11 mouse cellular contexts compared by ENCODE assay signal in the genomic region with DNA sequence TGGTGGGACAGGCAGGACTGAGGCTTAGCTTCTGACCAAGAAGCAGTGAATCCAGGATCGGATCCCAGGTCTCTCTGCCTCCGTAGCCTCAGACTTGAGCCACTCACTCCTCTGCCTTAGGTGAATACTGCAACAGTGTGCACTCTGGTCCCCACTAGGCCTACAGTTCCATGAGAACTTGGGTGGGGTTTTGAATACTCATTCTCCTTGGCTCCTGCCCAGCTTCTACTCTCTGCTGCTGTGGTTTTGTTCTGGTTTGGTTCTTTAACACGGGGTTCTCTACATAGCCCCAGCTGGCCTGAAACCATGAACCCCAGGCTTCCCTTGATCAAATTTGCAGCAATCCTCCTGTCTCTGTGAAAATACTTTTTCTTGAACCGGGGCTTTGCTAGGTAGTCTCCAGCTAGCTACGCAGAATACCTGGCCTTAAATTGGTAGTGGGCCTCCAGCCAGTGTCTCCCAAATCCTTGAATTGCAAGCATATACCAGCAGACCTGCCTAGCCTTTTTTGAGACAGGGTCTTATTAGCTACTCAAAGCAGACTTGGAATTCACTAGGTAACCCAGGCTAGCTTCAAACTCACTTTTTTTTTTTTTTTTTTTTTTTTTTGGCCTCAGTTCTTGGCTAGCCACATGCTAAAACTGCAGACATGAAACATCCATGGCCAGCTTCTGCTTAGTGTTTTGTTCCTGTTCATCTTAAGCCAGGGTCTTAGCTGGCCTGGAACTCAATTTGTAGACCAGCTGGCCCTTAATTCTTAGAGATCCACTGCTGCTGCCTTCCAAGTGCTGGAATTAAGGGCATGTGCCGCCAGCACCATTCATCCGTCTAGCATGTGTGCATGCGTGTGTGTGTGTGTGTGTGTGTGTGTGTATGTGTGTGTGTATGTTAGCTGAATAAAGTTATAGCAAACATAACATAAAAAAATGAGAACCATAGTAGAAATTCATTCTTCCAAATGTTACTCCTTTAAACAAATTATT. TPM values are rescaled to one million over a fixed set of nuclear protein-coding genes. Genes with fewer than 3 reads are reported as not detected.
A peak's percentile ranks its signal among the peaks of the same experiment; 100 is the strongest.
DNase-seq lines count a peak whose midpoint lies in the region; TF ChIP-seq lines count a peak whose summit lies in the region.
"Had no signal": no experiment of that assay in that cellular context is flagged by ENCODE, and none has a peak within 500 bp of the region (broad histone marks: within the 10 kb centered on the region; RNA-seq: fewer than 3 reads in every experiment).

No protein-coding gene starts in this region.

- peak; percentile 95 for DNase-seq in heart, adult 11 months
- no peak for DNase-seq in heart, embryonic 10.5 days (ENCODE audit: low spot score)
- DNase-seq in 3T3-L1 (ENCODE audit: low read depth, low spot score) (peak; percentile 82), ZHBTc4 (ENCODE audit: low read depth, low spot score) (peak; percentile 42)
- DNase-seq in lung, adult 2 months, result peak; percentile 24
- DNase-seq in layer of hippocampus, postnatal 36 days, result no peak
- DNase-seq in neural tube, embryonic 10.5 days (ENCODE audit: extremely low spot score, low spot score), result no peak
- DNase-seq in cerebellum, adult 9-10 months, result no peak

- no peaks in the 10 kb centered on the region for H3K9me3 ChIP-seq in heart, embryonic 10.5 days
- H3K9me3 ChIP-seq: hindbrain, embryonic 10.5 days; lung, embryonic 15.5 days had no signal

- H3K36me3 ChIP-seq in heart, embryonic 10.5 days, result no peaks in the 10 kb centered on the region
- H3K36me3 ChIP-seq: hindbrain, embryonic 10.5 days; lung, embryonic 15.5 days had no signal

- no peaks in the 10 kb centered on the region for H3K27me3 ChIP-seq in heart, embryonic 10.5 days (ENCODE audit: insufficient read depth, poor library complexity, severe bottlenecking)
- H3K27me3 ChIP-seq: lung, embryonic 15.5 days had no signal

- TF ChIP-seq POLR2A in lung, adult 2 months (IDR thresholded peaks at IDR 0.05; ENCODE audit: borderline replicate concordance, extremely low read depth, low read depth, low read length), result no peak

- TF ChIP-seq CTCF in lung, adult 2 months (IDR thresholded peaks at IDR 0.05; ENCODE audit: insufficient read depth, low read length), result no peak

- no peak overlapping the region; the same call in 1 of the 2 replicates for H3K27ac ChIP-seq in heart, embryonic 10.5 days
- H3K27ac ChIP-seq: hindbrain, embryonic 10.5 days; layer of hippocampus, adult 2 months; lung, embryonic 15.5 days had no signal

- H3K4me1 ChIP-seq in heart, embryonic 10.5 days, result peaks cover 42% of the 10 kb centered on the region
- H3K4me1 ChIP-seq in lung, adult 2 months (ENCODE audit: control insufficient read depth, insufficient read depth, low read length), result peaks cover 41% of the 10 kb centered on the region

- H3K4me3 ChIP-seq in heart, embryonic 10.5 days, result no peak overlapping the region
- H3K4me3 ChIP-seq in lung, adult 2 months (replicated peaks; ENCODE audit: extremely low read depth, low read depth, low read length), result no peak overlapping the region
- H3K4me3 ChIP-seq: hindbrain, embryonic 10.5 days; layer of hippocampus, adult 2 months; lung, embryonic 15.5 days had no signal

- WGBS in heart, embryonic 10.5 days, result 89% methylated on average over 8 of the region's 8 CpGs
- WGBS in lung, adult 2 months, result 51% methylated on average over 8 of the region's 8 CpGs

RNA-seq across cellular contexts. Expression of a gene that starts 3.7 kb away (rescaled TPM):
- polyA plus RNA-seq in heart, embryonic 10.5 days (2016; fragmentation: Nextera tagmentation; extraction: Ambion mirVana), result 33.7 and 41.5 TPM in 2 replicates
- 115 and 147 TPM in 2 replicates for polyA plus RNA-seq in lung, adult 2 months (2012; rRNA removed)
- total RNA-seq in layer of hippocampus, postnatal 36 days (2021), result 10 to 100 TPM; 34.2 to 44.7 TPM

RNA-seq across cellular contexts. Expression of a gene that starts 35.0 kb away (rescaled TPM):
- 139 and 252 TPM in 2 replicates for polyA plus RNA-seq in heart, embryonic 10.5 days (2016; fragmentation: Nextera tagmentation; extraction: Ambion mirVana)
- 270 and 280 TPM in 2 replicates for polyA plus RNA-seq in lung, adult 2 months (2012; rRNA removed)
- 10 to 100 TPM; 12.4 to 14.5 TPM for total RNA-seq in layer of hippocampus, postnatal 36 days (2021)

Comparison
In these comparisons a context has a peak if more than half of its experiments do, and no peak if none do; other contexts are left out.
1. DNase-seq: peak in heart, adult 11 months (single experiment), 3T3-L1 (single experiment), ZHBTc4 (single experiment) and lung, adult 2 months (single experiment); none in heart, embryonic 10.5 days (single experiment), layer of hippocampus, postnatal 36 days (0 of 2), neural tube, embryonic 10.5 days (single experiment) and cerebellum, adult 9-10 months (single experiment).